Mouse (Mus musculus): ENCODE results near the gene Antxr1. TPM values are rescaled to one million over a fixed set of nuclear protein-coding genes. Genes with fewer than 3 reads are reported as not detected.
"Not testable (repeated sequence)": the region's sequence is repeated elsewhere in the genome, so short reads cannot be mapped to it uniquely, and the experiment has no call there.

The Antxr1 gene
- polyA plus RNA-seq, 1 experiment from 2014 or later: 7.7 TPM

- peaks cover 21% of the 10 kb centered on the region for H3K36me3 ChIP-seq (ENCODE audit: control insufficient read depth, insufficient read depth, low read length)
- not testable (repeated sequence) for H3K4me2 ChIP-seq (replicated peaks; ENCODE audit: low read depth, low read length); H3K4me1 ChIP-seq (ENCODE audit: control insufficient read depth, insufficient read depth, low read length); ATAC-seq (ENCODE audit: low FRiP score, low TSS enrichment); H3K4me3 ChIP-seq (ENCODE audit: low read length); H3K27ac ChIP-seq (ENCODE audit: low read depth, low read length); H3K9me3 ChIP-seq (ENCODE audit: control insufficient read depth, low read length); H3K9ac ChIP-seq (ENCODE audit: low read depth, low read length); H3K27me3 ChIP-seq (ENCODE audit: control insufficient read depth, insufficient read depth, low read length)
- 90% methylated on average over 8 of the region's 8 CpGs for WGBS
Measured at GRCm38 (mm10) chr6:87093631-87094030, 242.0 kb downstream of the Antxr1 start.

GRCm38 (mm10) chr6:87092476-87092875 is 243.1 kb downstream of the Antxr1 start:
- WGBS: 74% methylated on average over 5 of the region's 5 CpGs
- no peak overlapping the region for H3K4me3 ChIP-seq (ENCODE audit: low read length)
- no peak overlapping the region for H3K4me2 ChIP-seq (replicated peaks; ENCODE audit: low read depth, low read length)
- H3K9ac ChIP-seq (ENCODE audit: low read depth, low read length): no peak overlapping the region
- peaks cover 32% of the 10 kb centered on the region for H3K36me3 ChIP-seq (ENCODE audit: control insufficient read depth, insufficient read depth, low read length)
- H3K27ac ChIP-seq (ENCODE audit: low read depth, low read length): no peak overlapping the region
- H3K4me1 ChIP-seq (ENCODE audit: control insufficient read depth, insufficient read depth, low read length): no peaks in the 10 kb centered on the region
- ATAC-seq (ENCODE audit: low FRiP score, low TSS enrichment): no peak
- no peaks in the 10 kb centered on the region for H3K27me3 ChIP-seq (ENCODE audit: control insufficient read depth, insufficient read depth, low read length)
- no peaks in the 10 kb centered on the region for H3K9me3 ChIP-seq (ENCODE audit: control insufficient read depth, low read length)

GRCm38 (mm10) chr6:87090877-87091276 is 244.7 kb downstream of the Antxr1 start:
- Histone ChIP-seq H3K27ac (ENCODE audit: low read depth, low read length) (no peak overlapping the region), H3K4me2 (replicated peaks; ENCODE audit: low read depth, low read length) (no peak overlapping the region), H3K4me1 (ENCODE audit: control insufficient read depth, insufficient read depth, low read length) (no peaks in the 10 kb centered on the region), H3K9ac (ENCODE audit: low read depth, low read length) (no peak overlapping the region), H3K4me3 (ENCODE audit: low read length) (no peak overlapping the region), H3K27me3 (ENCODE audit: control insufficient read depth, insufficient read depth, low read length) (no peaks in the 10 kb centered on the region), H3K9me3 (ENCODE audit: control insufficient read depth, low read length) (no peaks in the 10 kb centered on the region), H3K36me3 (ENCODE audit: control insufficient read depth, insufficient read depth, low read length) (peaks cover 45% of the 10 kb centered on the region)
- ATAC-seq (ENCODE audit: low FRiP score, low TSS enrichment): no peak
- WGBS: 73% methylated on average over 3 of the region's 3 CpGs

GRCm38 (mm10) chr6:87088356-87088755 is 247.3 kb downstream of the Antxr1 start:
- Histone ChIP-seq H3K36me3 (ENCODE audit: control insufficient read depth, insufficient read depth, low read length) (peaks cover 70% of the 10 kb centered on the region), H3K9me3 (ENCODE audit: control insufficient read depth, low read length) (no peaks in the 10 kb centered on the region), H3K27me3 (ENCODE audit: control insufficient read depth, insufficient read depth, low read length) (no peaks in the 10 kb centered on the region), H3K4me1 (ENCODE audit: control insufficient read depth, insufficient read depth, low read length) (no peaks in the 10 kb centered on the region), H3K4me3 (ENCODE audit: low read length) (no peak overlapping the region), H3K9ac (ENCODE audit: low read depth, low read length) (no peak overlapping the region), H3K4me2 (replicated peaks; ENCODE audit: low read depth, low read length) (no peak overlapping the region), H3K27ac (ENCODE audit: low read depth, low read length) (no peak overlapping the region)
- ATAC-seq (ENCODE audit: low FRiP score, low TSS enrichment): no peak
- 94% methylated on average over 5 of the region's 5 CpGs for WGBS

GRCm38 (mm10) chr6:87085026-87085425 is 250.6 kb downstream of the Antxr1 start:
- H3K9me3 ChIP-seq (ENCODE audit: control insufficient read depth, low read length): no peaks in the 10 kb centered on the region
- peaks cover 93% of the 10 kb centered on the region for H3K36me3 ChIP-seq (ENCODE audit: control insufficient read depth, insufficient read depth, low read length)
- 85% methylated on average over 6 of the region's 6 CpGs for WGBS
- no peak overlapping the region for H3K9ac ChIP-seq (ENCODE audit: low read depth, low read length)
- H3K27me3 ChIP-seq (ENCODE audit: control insufficient read depth, insufficient read depth, low read length): no peaks in the 10 kb centered on the region
- no peak overlapping the region for H3K4me3 ChIP-seq (ENCODE audit: low read length)
- ATAC-seq (ENCODE audit: low FRiP score, low TSS enrichment): no peak
- H3K27ac ChIP-seq (ENCODE audit: low read depth, low read length): no peak overlapping the region
- no peak overlapping the region for H3K4me2 ChIP-seq (replicated peaks; ENCODE audit: low read depth, low read length)
- H3K4me1 ChIP-seq (ENCODE audit: control insufficient read depth, insufficient read depth, low read length): no peaks in the 10 kb centered on the region

Other genes with a start within 250 kb of the Antxr1 start
- gene D6Ertd527e, start 231.1 kb downstream of the Antxr1 start, polyA plus RNA-seq (2014; fragmentation: Nextera tagmentation; extraction: Ambion mirVana): 0.09 and 0.26 TPM in 2 replicates
- not detected in 2 replicates for gene Gkn1, start 15.1 kb upstream of the Antxr1 start, polyA plus RNA-seq (2014; fragmentation: Nextera tagmentation; extraction: Ambion mirVana)
- not detected in 2 replicates for gene Gkn2, start 37.5 kb upstream of the Antxr1 start, polyA plus RNA-seq (2014; fragmentation: Nextera tagmentation; extraction: Ambion mirVana)
- gene Gkn3, start 53.1 kb upstream of the Antxr1 start, polyA plus RNA-seq (2014; fragmentation: Nextera tagmentation; extraction: Ambion mirVana): not detected in 2 replicates
- gene Bmp10, start 93.2 kb upstream of the Antxr1 start, polyA plus RNA-seq (2014; fragmentation: Nextera tagmentation; extraction: Ambion mirVana): not detected in 2 replicates
- 3.3 and 5.1 TPM in 2 replicates for gene Arhgap25, start 197.4 kb upstream of the Antxr1 start, polyA plus RNA-seq (2014; fragmentation: Nextera tagmentation; extraction: Ambion mirVana)